ENCODE assay signal across 23 mouse cellular contexts in the genomic region with DNA sequence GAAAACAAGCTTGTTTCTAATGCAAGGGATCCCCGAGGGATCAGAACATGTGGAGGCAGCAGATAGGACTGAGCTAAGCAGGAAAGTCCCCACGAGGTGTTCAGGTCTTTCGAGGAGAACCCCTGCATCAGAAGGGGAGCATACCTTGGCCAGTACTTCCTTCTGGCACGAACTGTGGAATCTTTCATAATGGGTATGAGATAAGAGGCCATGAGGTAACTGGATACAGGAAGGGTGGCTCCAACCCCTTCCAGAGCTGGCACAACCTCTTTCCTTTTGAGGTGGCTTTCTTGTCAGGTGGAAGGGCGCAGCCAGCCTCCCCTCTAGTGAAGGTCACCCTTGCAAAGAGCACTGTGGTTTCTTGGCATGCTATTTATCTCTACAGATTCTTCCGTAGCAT. TPM values are rescaled to one million over a fixed set of nuclear protein-coding genes. Genes with fewer than 3 reads are reported as not detected.
DNase-seq lines count a peak whose midpoint lies in the region; ATAC-seq and TF ChIP-seq lines count a peak whose summit lies in the region.
"Had no signal": no experiment of that assay in that cellular context is flagged by ENCODE, and none has a peak within 500 bp of the region (broad histone marks: within the 10 kb centered on the region; RNA-seq: fewer than 3 reads in every experiment).

No protein-coding gene starts in this region.

- H3K27ac ChIP-seq in heart, embryonic 12.5 days (ENCODE audit: poor library complexity, severe bottlenecking), result no peak overlapping the region
- H3K27ac ChIP-seq in intestine, postnatal 0 days (ENCODE audit: low read depth, low read length), result no peak overlapping the region
- H3K27ac ChIP-seq in intestine, embryonic 16.5 days (ENCODE audit: low read length), result no peak overlapping the region
- H3K27ac ChIP-seq in forebrain, postnatal 0 days (ENCODE audit: low read depth, low read length), result no peak overlapping the region
- H3K27ac ChIP-seq: embryonic facial prominence, embryonic 13.5 days; forebrain, embryonic 12.5 days; hindbrain, embryonic 13.5 days; hindbrain, postnatal 0 days had no signal

- no peaks in the 10 kb centered on the region for H3K9me3 ChIP-seq in heart, embryonic 12.5 days (replicated peaks)
- H3K9me3 ChIP-seq in intestine, postnatal 0 days (ENCODE audit: control insufficient read depth), result no peaks in the 10 kb centered on the region
- no peaks in the 10 kb centered on the region for H3K9me3 ChIP-seq in intestine, embryonic 16.5 days (ENCODE audit: control insufficient read depth, low read length)
- H3K9me3 ChIP-seq in forebrain, postnatal 0 days (ENCODE audit: low read length), result no peaks in the 10 kb centered on the region
- H3K9me3 ChIP-seq: embryonic facial prominence, embryonic 13.5 days; forebrain, embryonic 12.5 days; hindbrain, embryonic 13.5 days had no signal

- peak; percentile 93 for DNase-seq in heart, adult 11 months
- peak; percentile 11 for DNase-seq in 416B (ENCODE audit: low read depth)
- DNase-seq in spleen, postnatal 14 days (ENCODE audit: low spot score in 2 of 2), result no peak
- no peak for DNase-seq in forebrain, postnatal 0 days
- DNase-seq: adrenal gland, postnatal 14 days; cerebellum, adult 18-20 months; cerebellum, adult 9-11 months; cerebellum, postnatal 36 days; gastrocnemius, postnatal 36 days; heart, postnatal 4 days had no signal

- peaks cover 4% of the 10 kb centered on the region; the same call in 1 of the 2 replicates for H3K27me3 ChIP-seq in heart, embryonic 12.5 days (replicated peaks)
- no peaks in the 10 kb centered on the region for H3K27me3 ChIP-seq in intestine, postnatal 0 days (replicated peaks; ENCODE audit: control insufficient read depth, insufficient read depth, low read length)
- H3K27me3 ChIP-seq in intestine, embryonic 16.5 days (replicated peaks; ENCODE audit: control insufficient read depth, insufficient read depth, low read length), result no peaks in the 10 kb centered on the region
- no peaks in the 10 kb centered on the region for H3K27me3 ChIP-seq in forebrain, postnatal 0 days (ENCODE audit: insufficient read depth, low read length)
- H3K27me3 ChIP-seq: embryonic facial prominence, embryonic 13.5 days; forebrain, embryonic 12.5 days; Patski had no signal

- WGBS in heart, embryonic 12.5 days, result 66% methylated on average over 6 of the region's 6 CpGs
- WGBS in intestine, postnatal 0 days, result 62% methylated on average over 6 of the region's 6 CpGs
- 77% methylated on average over 6 of the region's 6 CpGs for WGBS in intestine, embryonic 16.5 days
- 87% methylated on average over 6 of the region's 6 CpGs for WGBS in forebrain, postnatal 0 days

- no peak for TF ChIP-seq CTCF in intestine, postnatal 0 days (IDR thresholded peaks at IDR 0.05; ENCODE audit: low read depth)
- no peak for TF ChIP-seq CTCF in forebrain, postnatal 0 days (IDR thresholded peaks at IDR 0.05; ENCODE audit: low read depth)

- no peaks in the 10 kb centered on the region for H3K4me1 ChIP-seq in heart, embryonic 12.5 days (replicated peaks)
- H3K4me1 ChIP-seq in intestine, postnatal 0 days (replicated peaks; ENCODE audit: control insufficient read depth, insufficient read depth, low read length), result 0 out of 2 replicates have a peak, but pooled peaks cover 7% of the 10 kb centered on the region
- peaks cover 4% of the 10 kb centered on the region; the same call in 1 of the 2 replicates for H3K4me1 ChIP-seq in intestine, embryonic 16.5 days (ENCODE audit: control insufficient read depth, insufficient read depth, low read length)
- H3K4me1 ChIP-seq in forebrain, postnatal 0 days (ENCODE audit: insufficient read depth), result no peaks in the 10 kb centered on the region
- H3K4me1 ChIP-seq: embryonic facial prominence, embryonic 13.5 days had no signal

- no peak overlapping the region for H3K4me2 ChIP-seq in heart, embryonic 12.5 days
- no peak overlapping the region for H3K4me2 ChIP-seq in intestine, postnatal 0 days (replicated peaks; ENCODE audit: low read depth)
- no peak overlapping the region for H3K4me2 ChIP-seq in intestine, embryonic 16.5 days (ENCODE audit: low read depth, low read length)
- H3K4me2 ChIP-seq in forebrain, postnatal 0 days (ENCODE audit: low read depth), result no peak overlapping the region
- H3K4me2 ChIP-seq: embryonic facial prominence, embryonic 13.5 days; forebrain, embryonic 12.5 days; heart, embryonic 11.5 days; hindbrain, embryonic 13.5 days had no signal

- H3K4me3 ChIP-seq in heart, embryonic 12.5 days, result no peak overlapping the region
- no peak overlapping the region for H3K4me3 ChIP-seq in intestine, postnatal 0 days (ENCODE audit: low read depth, low read length)
- no peak overlapping the region for H3K4me3 ChIP-seq in intestine, embryonic 16.5 days (ENCODE audit: low read length)
- no peak overlapping the region for H3K4me3 ChIP-seq in forebrain, postnatal 0 days (ENCODE audit: low read depth, low read length)
- H3K4me3 ChIP-seq: embryonic facial prominence, embryonic 13.5 days; forebrain, embryonic 12.5 days; hindbrain, embryonic 13.5 days had no signal

- H3K9ac ChIP-seq in heart, embryonic 12.5 days, result no peak overlapping the region
- H3K9ac ChIP-seq in intestine, postnatal 0 days (ENCODE audit: low read depth, low read length), result no peak overlapping the region
- H3K9ac ChIP-seq in intestine, embryonic 16.5 days (ENCODE audit: low read depth, low read length), result no peak overlapping the region
- no peak overlapping the region for H3K9ac ChIP-seq in forebrain, postnatal 0 days
- H3K9ac ChIP-seq: embryonic facial prominence, embryonic 13.5 days; forebrain, embryonic 12.5 days; hindbrain, embryonic 13.5 days had no signal

- ATAC-seq in heart, embryonic 12.5 days (ENCODE audit: insufficient number of reproducible peaks, low FRiP score), result no peak
- ATAC-seq in intestine, postnatal 0 days, result peak; percentile 49; the same call in 1 of the 2 replicates
- ATAC-seq in intestine, embryonic 16.5 days, result no peak
- ATAC-seq in megakaryocyte, adult 5-6 weeks (ENCODE audit: poor library complexity, severe bottlenecking), result peak; percentile 74
- no peak for ATAC-seq in forebrain, postnatal 0 days
- ATAC-seq: activated CD4-positive, CD25-positive, alpha-beta regulatory T cell, adult 4 months; forebrain, embryonic 16.5 days; hindbrain, postnatal 0 days; Patski had no signal

- no peaks in the 10 kb centered on the region for H3K36me3 ChIP-seq in heart, embryonic 12.5 days
- no peaks in the 10 kb centered on the region for H3K36me3 ChIP-seq in intestine, postnatal 0 days (ENCODE audit: control insufficient read depth, insufficient read depth)
- no peaks in the 10 kb centered on the region for H3K36me3 ChIP-seq in intestine, embryonic 16.5 days (ENCODE audit: control insufficient read depth, insufficient read depth, low read length)
- H3K36me3 ChIP-seq in forebrain, postnatal 0 days (ENCODE audit: insufficient read depth), result no peaks in the 10 kb centered on the region
- H3K36me3 ChIP-seq: embryonic facial prominence, embryonic 13.5 days; forebrain, embryonic 12.5 days; hindbrain, embryonic 13.5 days had no signal

RNA-seq across cellular contexts. Expression of a gene that starts 55.5 kb away (rescaled TPM):
- 2.4 TPM in 2 replicates for polyA plus RNA-seq in heart, embryonic 12.5 days (2016; fragmentation: Nextera tagmentation; extraction: Ambion mirVana)
- polyA plus RNA-seq in intestine, postnatal 0 days (2015; fragmentation: Nextera tagmentation; extraction: Ambion mirVana), result 2.7 and 4.4 TPM in 2 replicates
- 3.3 and 4.1 TPM in 2 replicates for polyA plus RNA-seq in intestine, embryonic 16.5 days (2015; fragmentation: Nextera tagmentation; extraction: Ambion mirVana)
- 5.4 and 5.7 TPM in 2 replicates for total RNA-seq in megakaryocyte, adult 5-6 weeks (2015)
- total RNA-seq in megakaryocyte, adult 5-6 weeks (2017), result 7.0 and 8.3 TPM in 2 replicates
- total RNA-seq in forebrain, postnatal 0 days (2014; rRNA removed), result 6.2 TPM in 2 replicates
- polyA plus RNA-seq in forebrain, postnatal 0 days (2015; fragmentation: Nextera tagmentation; extraction: Ambion mirVana), result 1.9 and 2.2 TPM in 2 replicates

RNA-seq across cellular contexts. Expression of a gene that starts 55.6 kb away (rescaled TPM):
- 0.61 TPM in 1 of 2 replicates, not detected in the other for polyA plus RNA-seq in heart, embryonic 12.5 days (2016; fragmentation: Nextera tagmentation; extraction: Ambion mirVana)
- 3.2 and 3.4 TPM in 2 replicates for polyA plus RNA-seq in intestine, postnatal 0 days (2015; fragmentation: Nextera tagmentation; extraction: Ambion mirVana)
- polyA plus RNA-seq in intestine, embryonic 16.5 days (2015; fragmentation: Nextera tagmentation; extraction: Ambion mirVana), result 1.4 TPM in 1 of 2 replicates, not detected in the other
- total RNA-seq in megakaryocyte, adult 5-6 weeks (2015), result 0.39 and 4.2 TPM in 2 replicates
- 0.81 TPM in 1 of 2 replicates, not detected in the other for total RNA-seq in megakaryocyte, adult 5-6 weeks (2017)
- total RNA-seq in forebrain, postnatal 0 days (2014; rRNA removed), result not detected in 2 replicates
- 1.2 TPM in 1 of 2 replicates, not detected in the other for polyA plus RNA-seq in forebrain, postnatal 0 days (2015; fragmentation: Nextera tagmentation; extraction: Ambion mirVana)
- total RNA-seq: gastrocnemius, postnatal 36 days; hindbrain, postnatal 0 days had no signal
- polyA plus RNA-seq: embryonic facial prominence, embryonic 13.5 days; forebrain, embryonic 16.5 days; heart, embryonic 16.5 days; hindbrain, embryonic 13.5 days had no signal

RNA-seq across cellular contexts. Expression of a gene that starts 55.8 kb away (rescaled TPM):
- 61.2 and 62.7 TPM in 2 replicates for polyA plus RNA-seq in heart, embryonic 12.5 days (2016; fragmentation: Nextera tagmentation; extraction: Ambion mirVana)
- polyA plus RNA-seq in intestine, postnatal 0 days (2015; fragmentation: Nextera tagmentation; extraction: Ambion mirVana), result 27.4 and 30.9 TPM in 2 replicates
- 50.0 and 58.1 TPM in 2 replicates for polyA plus RNA-seq in intestine, embryonic 16.5 days (2015; fragmentation: Nextera tagmentation; extraction: Ambion mirVana)
- 82.8 and 84.3 TPM in 2 replicates for total RNA-seq in megakaryocyte, adult 5-6 weeks (2015)
- total RNA-seq in megakaryocyte, adult 5-6 weeks (2017), result 45.1 and 59.1 TPM in 2 replicates
- 37.5 and 39.8 TPM in 2 replicates for total RNA-seq in forebrain, postnatal 0 days (2014; rRNA removed)
- 30.5 and 48.3 TPM in 2 replicates for polyA plus RNA-seq in forebrain, postnatal 0 days (2015; fragmentation: Nextera tagmentation; extraction: Ambion mirVana)

Comparison
In these comparisons a context has a peak if more than half of its experiments do, and no peak if none do; other contexts are left out.
1. ATAC-seq: peak in intestine, postnatal 0 days (single experiment) and megakaryocyte, adult 5-6 weeks (single experiment); none in heart, embryonic 12.5 days (single experiment), intestine, embryonic 16.5 days (single experiment) and forebrain, postnatal 0 days (single experiment).
2. DNase-seq: peak in heart, adult 11 months (single experiment) and 416B (single experiment); none in spleen, postnatal 14 days (0 of 2) and forebrain, postnatal 0 days (single experiment).